Mouse (Mus musculus) embryonic facial prominence, embryonic 15.5 days (tissue): ENCODE measurements around the gene Klri2. TPM values are rescaled to one million over a fixed set of nuclear protein-coding genes. Genes with fewer than 3 reads are reported as not detected.

ENCODE experiments used
- ATAC-seq: fragments of 200-750 bp; cut with Nextera tagmentation; 2 replicates; pipeline ENCODE4 v1.8.0; 2017; ENCODE audit warnings: low read depth, moderate TSS enrichment; ENCODE audit not compliant: insufficient number of reproducible peaks, low FRiP score, low TSS enrichment
- H3K27ac ChIP-seq: fragments of 300-500 bp; sonication (generic); replicated peaks from 2 replicates; pipeline ENCODE4 v1.5.1; 2015; ENCODE audit warnings: mild to moderate bottlenecking, inconsistent platforms
- H3K27me3 ChIP-seq: fragments of 300-500 bp; sonication (generic); 2 replicates; pipeline ENCODE4 v1.6.1; 2015; ENCODE audit warnings: inconsistent platforms
- H3K36me3 ChIP-seq: fragments of 300-500 bp; sonication (generic); 2 replicates; pipeline ENCODE4 v1.6.1; 2015; ENCODE audit warnings: mild to moderate bottlenecking, inconsistent platforms
- H3K4me1 ChIP-seq: fragments of 300-500 bp; sonication (generic); 2 replicates; pipeline ENCODE4 v1.6.1; 2015; ENCODE audit warnings: inconsistent platforms
- H3K4me2 ChIP-seq: fragments of 300-500 bp; sonication (generic); replicated peaks from 2 replicates; pipeline ENCODE4 v1.6.1; 2015; ENCODE audit warnings: mild to moderate bottlenecking, inconsistent platforms
- H3K4me3 ChIP-seq: fragments of 300-500 bp; sonication (generic); replicated peaks from 2 replicates; pipeline ENCODE4 v1.5.1; 2015; ENCODE audit warnings: mild to moderate bottlenecking, inconsistent platforms
- H3K9ac ChIP-seq: fragments of 300-500 bp; sonication (generic); 2 replicates; pipeline ENCODE4 v1.6.1; 2015; ENCODE audit warnings: inconsistent platforms
- H3K9me3 ChIP-seq: fragments of 300-500 bp; sonication (generic); replicated peaks from 2 replicates; pipeline ENCODE4 v1.6.1; 2016; ENCODE audit warnings: inconsistent platforms
- WGBS: fragments of 180-500 bp; shearing (Covaris S2); methylation state at CpG from one replicate; pipeline ENCODE4 v1.1.7; 2015; 5-methylcytosine and 5-hydroxymethylcytosine counted together
- microRNA-seq: library from miRNA; unstranded; fragments of <30 nt; microRNA quantifications from one replicate; pipeline ENCODE4, GENCODE M21; 2016; ENCODE audit warnings: borderline number of aligned reads
- polyA plus RNA-seq: library from polyadenylated mRNA; unstranded; fragments of >200 nt; fragmentation: Nextera tagmentation; extraction: Ambion mirVana; gene quantifications from 2 replicates; pipeline ENCODE4 v1.2.1, GENCODE M21; 2015

The Klri2 gene
- polyA plus RNA-seq, 1 experiment from 2014 or later, result not detected

- WGBS, result 78% methylated on average over 1 of the region's 1 CpGs
These were observed 59.9 kb downstream of the Klri2 start for GRCm38 (mm10) chr6:129680379-129680778.

More at GRCm38 (mm10) chr6:129680379-129680778, 59.9 kb downstream of the Klri2 start:
- Histone ChIP-seq H3K4me3 (no peak overlapping the region), H3K9ac (no peak overlapping the region), H3K4me1 (no peaks in the 10 kb centered on the region), H3K27me3 (no peaks in the 10 kb centered on the region), H3K36me3 (no peaks in the 10 kb centered on the region), H3K4me2 (no peak overlapping the region), H3K27ac (no peak overlapping the region), H3K9me3 (no peaks in the 10 kb centered on the region)
- ATAC-seq, result no peak

Small RNA genes within 50 kb of the gene (microRNA-seq; reads per million reads assigned to microRNA genes)
- gene Mir680-1, result not detected

Other genes starting within 250 kb of the Klri2 start
- not detected in 2 replicates for gene Olr1, start 233.3 kb downstream of the Klri2 start, polyA plus RNA-seq
- not detected in 2 replicates for gene Tmem52b, start 227.9 kb downstream of the Klri2 start, polyA plus RNA-seq
- gene Gabarapl1, start 207.3 kb downstream of the Klri2 start, polyA plus RNA-seq, result 53.2 and 54.4 TPM in 2 replicates
- gene Klre1, start 162.6 kb downstream of the Klri2 start, polyA plus RNA-seq, result 0.13 TPM in 1 of 2 replicates, not detected in the other
- gene Klrd1, start 148.7 kb downstream of the Klri2 start, polyA plus RNA-seq, result 0.37 TPM in 1 of 2 replicates, not detected in the other
- 0.16 TPM in 1 of 2 replicates, not detected in the other for gene Klrk1, start 116.6 kb downstream of the Klri2 start, polyA plus RNA-seq
- not detected in 2 replicates for gene Klrc3, start 97.1 kb downstream of the Klri2 start, polyA plus RNA-seq
- gene Klrc2, start 79.8 kb downstream of the Klri2 start, polyA plus RNA-seq, result not detected in 2 replicates
- gene Klrc1, start 61.5 kb downstream of the Klri2 start, polyA plus RNA-seq, result 0.24 TPM in 1 of 2 replicates, not detected in the other
- gene Klri1, start 23.4 kb downstream of the Klri2 start, polyA plus RNA-seq, result not detected in 2 replicates
- gene Gm156, start 43.8 kb upstream of the Klri2 start, polyA plus RNA-seq, result not detected in 2 replicates
- gene Gm17631, start 122.2 kb upstream of the Klri2 start, polyA plus RNA-seq, result not detected in 2 replicates
- 0.13 and 0.18 TPM in 2 replicates for gene Klra17, start 136.2 kb upstream of the Klri2 start, polyA plus RNA-seq
- gene Klra5, start 177.2 kb upstream of the Klri2 start, polyA plus RNA-seq, result not detected in 2 replicates